Mouse (Mus musculus): ENCODE results near the gene Gm16485. TPM values are rescaled to one million over a fixed set of nuclear protein-coding genes. Genes with fewer than 3 reads are reported as not detected.
A peak's percentile ranks its signal among the peaks of the same experiment; 100 is the strongest.

The Gm16485 gene
- total RNA-seq (2021) = 1 to 10 TPM; 7.0 to 7.3 TPM
- long read RNA-seq, partial matches to known transcripts = 0 of 1 reads
- long read RNA-seq, other reads (novel, unspliced or antisense) = 0 of 1 reads

DNA sequence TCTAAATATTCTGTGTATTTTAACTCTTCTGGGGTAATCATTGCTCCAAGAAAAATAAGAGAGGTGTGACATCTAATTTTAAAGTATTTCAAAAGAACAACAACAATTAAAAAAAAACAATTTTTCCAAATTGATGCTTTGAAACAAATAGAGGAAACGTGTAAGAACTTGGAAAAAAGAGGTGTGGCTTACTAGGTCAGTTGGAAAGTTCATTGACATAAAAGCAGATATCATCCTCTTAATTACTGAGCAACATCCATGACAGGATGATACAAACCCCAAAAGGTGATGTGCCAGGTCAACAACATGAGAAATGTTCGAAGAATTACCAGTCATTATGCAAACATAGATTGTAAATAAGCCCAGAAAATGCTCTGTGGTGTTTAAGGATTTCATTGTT, at the start of gene Gm16485:
TSS of gene Gm16485 (plus strand) at position 301 of the 400 bp plus-strand sequence.
- DNase-seq (ENCODE audit: low spot score in 2 of 2) = no peak

DNA sequence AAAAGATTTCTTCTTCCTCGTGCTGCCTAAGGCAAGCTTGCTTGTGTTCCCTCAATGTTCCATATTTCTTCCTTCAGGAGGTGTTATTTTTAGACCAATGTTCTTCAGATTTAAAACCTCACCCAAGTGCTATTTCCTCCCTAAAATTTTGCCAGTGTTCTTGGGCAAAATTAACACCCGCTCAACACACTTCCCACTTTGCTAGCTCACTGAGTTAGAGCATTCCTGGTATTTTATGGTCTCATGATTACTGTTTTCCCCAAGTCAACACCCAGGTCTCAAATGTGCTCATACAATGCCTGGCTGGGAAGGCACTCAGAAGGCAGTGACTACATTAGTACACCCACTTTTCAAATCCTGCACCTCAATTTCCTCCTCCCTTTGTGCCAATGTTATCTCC, 44.0 kb upstream of the Gm16485 start:
- DNase-seq (ENCODE audit: low spot score in 2 of 2) = no peak

DNA sequence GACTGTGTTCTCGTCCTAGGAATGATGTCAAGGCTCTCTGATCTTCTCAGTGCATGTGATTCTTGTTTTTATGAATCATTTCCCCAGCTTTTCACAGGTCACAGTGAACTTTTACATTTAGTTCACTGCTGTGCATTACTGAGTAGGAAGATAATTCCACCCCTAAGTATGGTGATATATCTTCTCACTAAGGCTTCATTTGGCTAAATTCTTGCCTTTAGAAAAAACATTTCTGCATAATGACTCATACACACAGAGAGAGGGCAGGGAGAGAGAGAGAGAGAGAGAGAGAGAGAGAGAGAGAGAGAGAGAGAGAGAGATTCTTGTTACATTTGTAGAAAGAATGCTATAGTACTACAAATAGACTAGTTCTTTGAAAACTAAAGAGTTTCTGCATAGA, 33.8 kb upstream of the Gm16485 start:
- no peak for DNase-seq (ENCODE audit: low spot score in 2 of 2)

DNA sequence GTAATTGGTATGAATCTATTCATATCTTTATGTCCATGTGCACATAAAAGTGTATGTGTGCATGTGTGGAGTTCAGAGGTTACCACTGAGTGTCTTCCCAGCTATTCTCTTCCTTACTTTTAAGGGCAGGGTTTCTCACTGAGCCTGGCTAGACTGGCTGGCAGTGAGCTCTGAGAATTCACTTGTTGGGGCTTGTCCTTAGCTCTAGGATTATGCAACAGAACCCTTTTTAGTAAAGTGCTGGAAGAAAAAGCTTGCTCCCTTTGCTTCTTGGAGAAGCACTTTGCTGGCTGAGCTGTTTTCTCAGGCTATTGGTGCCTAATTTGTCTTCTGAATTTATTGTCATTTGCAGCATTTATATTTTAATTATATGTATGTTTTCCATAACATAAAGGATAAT, 18.3 kb upstream of the Gm16485 start:
- DNase-seq (ENCODE audit: low spot score in 2 of 2) = no peak

DNA sequence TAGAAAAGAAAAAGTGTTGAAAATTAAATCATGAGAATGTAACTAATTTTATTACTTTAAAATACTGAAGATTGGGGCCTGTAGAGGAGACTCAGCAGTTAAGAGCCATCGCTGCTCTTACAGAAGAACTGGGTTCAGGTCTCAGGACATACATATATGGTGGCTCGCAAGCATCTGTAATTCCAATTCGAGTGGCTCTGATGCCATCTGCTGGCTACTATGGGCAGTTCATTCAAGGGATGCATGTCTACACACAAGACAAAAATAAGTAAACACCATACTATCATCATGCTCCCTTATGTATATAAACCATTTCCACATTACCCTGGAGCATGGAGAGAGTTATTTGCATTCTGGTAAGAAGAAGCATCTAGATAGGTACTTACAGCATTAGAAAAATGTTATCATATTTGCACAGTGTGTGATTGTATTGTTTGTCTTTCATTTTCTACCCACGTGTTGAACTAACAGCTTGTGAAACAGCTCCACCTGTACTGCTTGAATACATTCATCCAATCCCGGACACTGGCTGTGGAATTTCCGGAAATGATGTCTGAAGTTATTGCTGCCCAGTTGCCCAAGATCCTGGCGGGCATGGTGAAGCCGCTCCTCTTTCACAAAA, 7.0 kb upstream of the Gm16485 start:
- DNase-seq (ENCODE audit: low spot score in 2 of 2) = peak in 1 of 2 experiments; percentile 61

DNA sequence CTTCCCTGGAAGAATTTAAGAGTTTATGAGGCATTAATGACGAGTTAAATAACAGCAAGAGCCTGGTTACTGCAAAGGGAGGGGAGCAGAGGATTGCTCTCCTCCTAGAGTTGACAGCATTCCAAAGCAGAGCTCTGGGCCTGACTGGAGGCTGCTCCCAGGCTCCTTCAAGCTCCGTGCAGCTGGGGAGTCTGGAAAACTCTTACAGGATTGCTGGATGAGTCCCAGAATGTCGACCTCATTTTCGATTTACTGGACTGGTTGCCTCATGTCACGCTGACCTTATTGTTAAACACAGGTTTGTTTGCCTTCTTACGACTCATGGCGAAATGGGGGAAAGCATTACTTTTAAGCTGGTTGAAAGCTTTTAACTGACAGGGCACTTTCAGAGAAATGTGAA, 1.4 kb upstream of the Gm16485 start:
- no peak for DNase-seq (ENCODE audit: low spot score in 2 of 2)

DNA sequence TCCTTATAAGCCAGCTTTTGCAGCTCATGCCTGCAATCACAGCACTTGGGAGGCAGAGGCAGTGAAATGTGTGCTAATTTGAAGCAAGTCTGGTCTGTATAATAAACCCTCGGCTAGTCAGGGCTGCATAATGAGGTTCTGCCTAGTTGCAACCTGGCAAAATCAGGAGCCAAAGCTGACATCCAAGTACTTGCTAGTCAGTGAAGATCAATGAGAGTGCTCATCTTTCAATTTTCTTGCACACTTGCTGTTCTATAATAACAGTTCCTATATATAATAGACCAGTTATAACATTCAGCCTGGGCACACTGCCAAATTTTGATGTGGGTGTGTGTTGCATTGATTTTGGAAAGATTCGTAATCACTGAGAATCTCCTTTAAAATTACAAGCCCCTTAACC, 6.2 kb downstream of the Gm16485 start:
- peak in 1 of 2 experiments; percentile 13 for DNase-seq (ENCODE audit: low spot score in 2 of 2)

DNA sequence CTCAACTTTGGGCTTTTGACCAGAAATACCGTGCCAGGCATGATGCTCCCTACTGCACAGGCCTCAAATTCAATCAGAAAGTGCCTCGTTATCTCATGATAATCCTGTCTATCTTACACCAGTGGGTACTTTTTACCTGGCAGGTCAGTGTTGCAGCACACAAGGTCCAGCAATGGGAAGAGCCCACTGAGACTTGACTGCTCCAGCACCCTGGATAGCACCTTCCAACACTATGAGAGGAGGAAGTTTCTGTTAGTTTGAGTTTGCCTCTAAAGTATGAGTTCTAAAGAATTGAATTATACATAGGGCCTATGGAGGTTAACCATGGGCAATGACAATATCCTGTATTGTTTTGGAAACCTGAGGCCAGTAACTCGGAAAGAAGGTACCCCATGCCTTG, 10.7 kb downstream of the Gm16485 start:
- no peak for DNase-seq (ENCODE audit: low spot score in 2 of 2)

DNA sequence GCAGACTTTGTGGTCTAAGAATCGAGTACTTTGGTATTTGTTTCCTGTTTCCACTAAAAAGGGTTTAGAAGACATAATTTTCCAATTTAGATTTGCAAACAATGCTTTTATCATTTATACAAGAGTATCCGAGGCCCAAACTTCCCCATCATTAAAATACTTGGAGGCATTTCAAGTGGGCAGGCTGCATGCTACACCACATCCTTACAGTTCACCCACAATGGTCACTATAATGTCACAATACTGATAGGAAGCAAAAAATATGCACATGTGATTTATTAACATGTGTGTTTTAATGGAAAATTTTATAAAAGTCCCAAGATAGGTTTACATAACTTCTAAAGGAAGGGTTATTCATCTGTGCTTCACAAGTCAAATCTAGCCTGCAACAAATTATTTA, 24.9 kb downstream of the Gm16485 start:
- DNase-seq (ENCODE audit: low spot score in 2 of 2) = no peak

DNA sequence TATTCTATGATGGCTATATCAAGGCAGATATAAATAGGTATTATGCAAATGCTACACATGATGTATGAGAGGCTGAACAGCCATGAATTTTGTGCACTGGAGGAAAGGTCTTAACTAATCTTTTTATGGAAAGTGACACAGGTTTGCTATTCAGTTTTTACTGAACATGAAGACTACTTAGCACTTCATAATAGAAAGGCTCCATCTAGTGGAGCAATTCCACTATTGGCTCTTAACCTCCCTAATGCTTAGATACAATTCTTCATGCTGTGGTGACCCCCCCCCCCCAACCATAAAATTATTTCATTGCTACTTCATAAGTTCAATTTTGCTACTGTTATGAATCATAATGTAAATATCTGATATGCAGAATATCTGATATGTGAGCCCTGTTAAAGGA, 29.6 kb downstream of the Gm16485 start:
- peak in 1 of 2 experiments; percentile 33 for DNase-seq (ENCODE audit: low spot score in 2 of 2)

DNA sequence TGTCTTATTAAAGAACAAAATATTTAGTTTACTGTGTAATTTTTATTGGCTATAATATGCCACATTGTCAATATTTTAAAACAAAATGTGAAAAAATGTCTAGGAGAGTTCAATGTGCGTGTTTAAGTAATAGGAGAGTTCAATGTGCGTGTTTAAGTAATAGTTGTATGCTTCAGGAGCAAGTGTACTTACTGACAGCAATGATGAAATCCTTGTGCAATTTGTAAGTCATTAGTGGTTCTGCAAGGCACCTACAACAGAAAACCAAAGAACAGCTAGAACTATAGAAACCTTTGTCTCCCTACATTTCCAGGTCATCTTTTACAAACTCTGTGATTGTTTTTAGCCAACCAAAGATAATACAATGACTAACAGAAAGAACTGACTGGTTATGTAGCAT, 43.5 kb downstream of the Gm16485 start:
- no peak for DNase-seq (ENCODE audit: low spot score in 2 of 2)

Other genes starting within 250 kb of the Gm16485 start
- 10 to 100 TPM; 12.4 to 12.5 TPM for gene Pgr, start 72.0 kb upstream of the Gm16485 start, total RNA-seq (2021)